Mouse (Mus musculus): ENCODE data around the gene Fam136a. TPM values are rescaled to one million over a fixed set of nuclear protein-coding genes. Genes with fewer than 3 reads are reported as not detected.
A peak's percentile ranks its signal among the peaks of the same experiment; 100 is the strongest.
"Not testable (repeated sequence)": the region's sequence is repeated elsewhere in the genome, so short reads cannot be mapped to it uniquely, and the experiment has no call there.

Fam136a gene
- polyA plus RNA-seq (2016; fragmentation: Nextera tagmentation; extraction: Ambion mirVana), result 208 and 210 TPM in 2 replicates

DNA sequence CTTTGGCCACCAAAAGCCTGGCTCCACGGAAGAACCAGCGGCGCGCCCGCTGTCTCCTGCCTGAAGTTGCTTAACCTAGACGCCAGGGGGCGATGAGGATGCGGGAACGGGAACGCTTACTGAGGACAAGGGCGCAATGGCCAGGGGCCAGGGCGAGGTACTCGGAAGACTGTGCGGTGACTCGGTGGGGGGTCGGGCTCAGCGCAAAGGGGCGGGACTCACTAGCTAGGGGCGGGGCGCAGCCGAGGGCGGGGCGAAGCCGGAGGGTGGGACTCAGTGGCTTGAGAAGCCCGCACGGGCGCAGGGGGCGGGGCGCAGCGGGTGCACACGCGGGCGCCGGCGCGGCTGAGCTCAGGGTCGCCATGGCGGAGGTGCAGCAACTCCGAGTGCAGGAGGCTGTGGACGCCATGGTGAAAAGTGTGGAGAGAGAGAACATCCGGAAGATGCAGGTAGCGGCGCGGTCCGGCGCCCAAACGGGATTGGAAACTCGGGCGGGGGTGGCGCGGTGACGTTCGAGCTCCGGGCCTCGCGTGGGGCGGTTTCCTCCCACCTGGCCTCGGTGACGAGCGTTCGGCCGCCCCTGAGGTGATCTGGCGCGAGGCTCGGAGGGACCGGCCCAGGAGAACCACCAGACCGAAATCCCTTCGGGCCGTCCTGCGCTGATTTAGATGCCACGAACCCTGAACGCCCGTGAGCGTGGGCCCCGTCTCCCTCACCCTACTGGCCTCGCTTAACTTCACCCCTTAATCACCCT is at the start of gene Fam136a:
Gene Fam136a (plus strand): TSS at position 276 of the 754 bp plus-strand sequence.
- Histone ChIP-seq H3K27me3 (ENCODE audit: poor library complexity, severe bottlenecking) (no peaks in the 10 kb centered on the region), H3K4me1 (peaks cover 23% of the 10 kb centered on the region), H3K27ac (peak within 1 kb of the TSS; percentile 94), H3K36me3 (replicated peaks) (peaks cover 33% of the 10 kb centered on the region), H3K4me3 (peak within 1 kb of the TSS; percentile 81), H3K9me3 (no peaks in the 10 kb centered on the region)
- DNase-seq (ENCODE audit: extremely low spot score, low spot score), result peak; percentile 100
- WGBS, result under 1% methylated on average over 75 of the region's 76 CpGs

- H3K4me3 ChIP-seq, result no peak overlapping the region
- no peak overlapping the region for H3K27ac ChIP-seq
- DNase-seq (ENCODE audit: extremely low spot score, low spot score), result no peak
- H3K9me3 ChIP-seq, result no peaks in the 10 kb centered on the region
- no peaks in the 10 kb centered on the region for H3K36me3 ChIP-seq (replicated peaks)
- no peaks in the 10 kb centered on the region for H3K27me3 ChIP-seq (ENCODE audit: poor library complexity, severe bottlenecking)
- no peaks in the 10 kb centered on the region for H3K4me1 ChIP-seq
- 64% methylated on average over 1 of the region's 1 CpGs for WGBS
These were observed 48.4 kb upstream of the Fam136a start for GRCm38 (mm10) chr6:86317066-86317465.

DNA sequence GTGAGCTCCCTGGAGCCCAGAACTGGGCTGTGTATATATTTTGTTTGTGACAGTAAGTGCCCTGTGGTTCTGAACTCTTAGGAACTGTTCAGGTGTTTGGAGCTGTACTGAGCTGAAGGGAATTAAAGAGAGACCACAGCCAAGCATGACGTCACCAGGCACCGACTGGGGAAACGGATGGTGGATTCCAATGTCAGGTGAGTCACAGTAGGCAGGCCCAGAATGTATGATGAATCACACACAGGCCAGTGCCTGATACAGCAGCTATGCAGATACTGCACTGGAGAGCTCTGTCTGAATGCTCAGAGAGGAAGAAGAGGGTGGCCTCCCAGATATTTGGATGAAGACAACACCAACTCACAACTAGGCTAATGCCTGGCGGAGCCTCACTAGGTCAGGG is 46.6 kb upstream of the Fam136a start:
- WGBS, result 86% methylated on average over 4 of the region's 4 CpGs
- no peaks in the 10 kb centered on the region for H3K4me1 ChIP-seq
- H3K27me3 ChIP-seq (ENCODE audit: poor library complexity, severe bottlenecking), result no peaks in the 10 kb centered on the region
- DNase-seq (ENCODE audit: extremely low spot score, low spot score), result no peak
- H3K9me3 ChIP-seq, result no peaks in the 10 kb centered on the region
- no peak overlapping the region for H3K4me3 ChIP-seq
- no peaks in the 10 kb centered on the region for H3K36me3 ChIP-seq (replicated peaks)
- no peak overlapping the region for H3K27ac ChIP-seq

GRCm38 (mm10) chr6:86322031-86322563 is 43.3 kb upstream of the Fam136a start:
- H3K9me3 ChIP-seq, result no peaks in the 10 kb centered on the region
- no peak overlapping the region for H3K4me3 ChIP-seq

DNA sequence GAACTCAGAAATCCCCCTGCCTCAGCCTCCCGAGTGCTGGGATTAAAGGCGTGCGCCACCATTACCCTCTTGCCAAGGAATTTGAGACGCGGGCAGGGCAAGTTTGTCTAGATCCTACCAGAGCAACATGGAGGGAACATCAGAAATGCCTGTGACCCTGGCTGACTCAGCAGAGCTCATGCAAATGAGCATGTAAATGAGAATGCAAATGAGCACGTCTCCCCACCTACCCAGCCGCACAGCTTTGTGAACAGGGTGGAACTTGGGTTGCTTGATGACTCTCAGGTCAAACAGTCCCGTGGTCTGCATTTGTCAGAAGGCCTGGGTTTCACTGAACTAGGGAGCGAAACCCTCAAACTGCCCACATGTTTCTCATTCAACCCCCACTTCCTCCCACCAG is 42.5 kb upstream of the Fam136a start:
- no peak overlapping the region for H3K4me3 ChIP-seq
- no peak for DNase-seq (ENCODE audit: extremely low spot score, low spot score)
- no peaks in the 10 kb centered on the region for H3K4me1 ChIP-seq
- H3K9me3 ChIP-seq, result no peaks in the 10 kb centered on the region
- no peak overlapping the region for H3K27ac ChIP-seq
- WGBS, result 92% methylated on average over 9 of the region's 9 CpGs
- H3K36me3 ChIP-seq (replicated peaks), result no peaks in the 10 kb centered on the region
- no peaks in the 10 kb centered on the region for H3K27me3 ChIP-seq (ENCODE audit: poor library complexity, severe bottlenecking)

More at GRCm38 (mm10) chr6:86322031-86322563, 43.3 kb upstream of the Fam136a start:
- Histone ChIP-seq H3K27me3 (ENCODE audit: poor library complexity, severe bottlenecking) (no peaks in the 10 kb centered on the region), H3K4me1 (no peaks in the 10 kb centered on the region), H3K36me3 (replicated peaks) (no peaks in the 10 kb centered on the region), H3K27ac (no peak overlapping the region)
- WGBS, result 94% methylated on average over 5 of the region's 5 CpGs
- DNase-seq (ENCODE audit: extremely low spot score, low spot score), result no peak

- DNase-seq (ENCODE audit: extremely low spot score, low spot score), result no peak
- 86% methylated on average over 3 of the region's 3 CpGs for WGBS
- no peaks in the 10 kb centered on the region for H3K27me3 ChIP-seq (ENCODE audit: poor library complexity, severe bottlenecking)
- H3K27ac ChIP-seq, result no peak overlapping the region
- peaks cover 5% of the 10 kb centered on the region; the same call in 1 of the 2 replicates for H3K4me1 ChIP-seq
- H3K36me3 ChIP-seq (replicated peaks), result no peaks in the 10 kb centered on the region
- no peaks in the 10 kb centered on the region for H3K9me3 ChIP-seq
- no peak overlapping the region for H3K4me3 ChIP-seq
These were observed 41.0 kb upstream of the Fam136a start for GRCm38 (mm10) chr6:86324400-86324799.

DNA sequence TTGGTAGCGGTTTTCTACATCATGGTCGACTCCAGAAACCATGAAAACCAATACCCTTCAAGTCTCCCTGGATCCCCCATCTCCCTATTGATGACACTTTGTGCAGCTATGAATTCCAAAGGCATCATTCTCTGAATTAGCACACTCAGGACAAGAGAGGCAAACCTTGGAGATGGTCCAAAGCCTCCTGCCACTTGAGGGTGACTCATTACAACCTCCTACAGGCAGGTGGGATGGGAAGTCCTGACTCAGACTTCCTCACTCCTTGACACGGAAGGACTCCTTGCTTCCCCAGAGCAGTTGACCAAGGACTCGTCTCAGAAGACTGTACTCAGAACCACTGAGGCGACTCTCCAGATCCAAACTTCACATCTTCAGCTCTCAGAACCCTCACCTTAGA is 39.8 kb upstream of the Fam136a start:
- H3K9me3 ChIP-seq, result no peaks in the 10 kb centered on the region
- DNase-seq (ENCODE audit: extremely low spot score, low spot score), result no peak
- no peaks in the 10 kb centered on the region for H3K27me3 ChIP-seq (ENCODE audit: poor library complexity, severe bottlenecking)
- H3K4me3 ChIP-seq, result no peak overlapping the region
- no peaks in the 10 kb centered on the region for H3K36me3 ChIP-seq (replicated peaks)
- WGBS, result 92% methylated on average over 5 of the region's 5 CpGs
- peaks cover 5% of the 10 kb centered on the region; the same call in 1 of the 2 replicates for H3K4me1 ChIP-seq
- no peak overlapping the region for H3K27ac ChIP-seq

- DNase-seq (ENCODE audit: extremely low spot score, low spot score), result no peak
- Histone ChIP-seq H3K36me3 (replicated peaks) (no peaks in the 10 kb centered on the region), H3K9me3 (peaks cover 6% of the 10 kb centered on the region; the same call in 1 of the 2 replicates), H3K27ac (no peak overlapping the region), H3K4me1 (peaks cover 5% of the 10 kb centered on the region; the same call in 1 of the 2 replicates), H3K4me3 (no peak overlapping the region), H3K27me3 (ENCODE audit: poor library complexity, severe bottlenecking) (no peaks in the 10 kb centered on the region)
- 94% methylated on average over 18 of the region's 18 CpGs for WGBS
These were observed 38.6 kb upstream of the Fam136a start for GRCm38 (mm10) chr6:86326866-86327265.

- no peak for DNase-seq (ENCODE audit: extremely low spot score, low spot score)
- Histone ChIP-seq H3K4me1 (peaks cover 5% of the 10 kb centered on the region; the same call in 1 of the 2 replicates), H3K9me3 (peaks cover 6% of the 10 kb centered on the region; the same call in 1 of the 2 replicates), H3K27me3 (ENCODE audit: poor library complexity, severe bottlenecking) (no peaks in the 10 kb centered on the region), H3K27ac (0 out of 2 replicates have a peak overlapping the region, but pooled peaks have one; percentile 51), H3K4me3 (no peak overlapping the region), H3K36me3 (replicated peaks) (no peaks in the 10 kb centered on the region)
- WGBS, result 87% methylated on average over 3 of the region's 3 CpGs
These were observed 37.1 kb upstream of the Fam136a start for GRCm38 (mm10) chr6:86328369-86328768.

GRCm38 (mm10) chr6:86329943-86330342 is 35.5 kb upstream of the Fam136a start:
- Histone ChIP-seq H3K27me3 (ENCODE audit: poor library complexity, severe bottlenecking) (no peaks in the 10 kb centered on the region), H3K27ac (no peak overlapping the region), H3K9me3 (peaks cover 6% of the 10 kb centered on the region; the same call in 1 of the 2 replicates), H3K4me1 (peaks cover 5% of the 10 kb centered on the region; the same call in 1 of the 2 replicates), H3K36me3 (replicated peaks) (no peaks in the 10 kb centered on the region), H3K4me3 (no peak overlapping the region)
- WGBS, result 91% methylated on average over 6 of the region's 6 CpGs
- no peak for DNase-seq (ENCODE audit: extremely low spot score, low spot score)

DNA sequence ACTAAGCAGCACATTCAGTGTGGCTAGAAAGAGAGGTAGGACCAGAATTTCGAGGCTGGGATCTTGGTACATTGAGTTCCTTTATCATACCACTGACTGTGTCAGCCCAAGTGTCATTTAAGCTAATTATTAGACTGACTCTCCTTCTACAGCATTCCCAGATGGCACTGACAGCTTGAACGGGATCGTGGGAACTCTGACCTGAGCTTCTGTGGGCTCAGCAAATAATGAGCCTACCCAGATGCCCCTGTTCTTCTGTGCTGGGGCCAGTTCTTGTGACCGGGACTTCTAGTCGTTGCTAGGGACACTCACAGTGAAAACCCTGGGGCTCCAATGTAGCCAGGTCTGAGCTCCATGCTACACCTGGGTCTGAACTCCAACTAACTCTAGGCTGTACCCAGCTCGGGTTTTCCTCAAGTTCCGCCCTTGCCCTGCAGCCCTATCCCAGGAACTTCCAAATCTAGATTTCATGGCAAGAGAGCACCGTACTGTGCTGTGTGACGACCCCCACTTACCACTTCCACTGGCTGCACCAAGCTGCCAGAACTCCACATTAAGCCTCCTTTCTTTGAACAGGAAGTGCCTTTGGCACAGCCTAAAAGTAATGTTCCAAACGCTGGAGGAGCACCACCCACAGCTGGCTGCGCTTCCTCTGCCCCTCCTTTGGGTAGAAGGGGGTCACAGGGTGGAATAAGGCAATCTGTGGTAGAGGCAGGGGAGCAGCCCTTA is 30.2 kb upstream of the Fam136a start:
- no peak for DNase-seq (ENCODE audit: extremely low spot score, low spot score)
- Histone ChIP-seq H3K4me3 (no peak overlapping the region), H3K27me3 (ENCODE audit: poor library complexity, severe bottlenecking) (no peaks in the 10 kb centered on the region), H3K36me3 (replicated peaks) (no peaks in the 10 kb centered on the region), H3K4me1 (no peaks in the 10 kb centered on the region), H3K27ac (no peak overlapping the region), H3K9me3 (peaks cover 11% of the 10 kb centered on the region)
- 79% methylated on average over 11 of the region's 11 CpGs for WGBS

DNA sequence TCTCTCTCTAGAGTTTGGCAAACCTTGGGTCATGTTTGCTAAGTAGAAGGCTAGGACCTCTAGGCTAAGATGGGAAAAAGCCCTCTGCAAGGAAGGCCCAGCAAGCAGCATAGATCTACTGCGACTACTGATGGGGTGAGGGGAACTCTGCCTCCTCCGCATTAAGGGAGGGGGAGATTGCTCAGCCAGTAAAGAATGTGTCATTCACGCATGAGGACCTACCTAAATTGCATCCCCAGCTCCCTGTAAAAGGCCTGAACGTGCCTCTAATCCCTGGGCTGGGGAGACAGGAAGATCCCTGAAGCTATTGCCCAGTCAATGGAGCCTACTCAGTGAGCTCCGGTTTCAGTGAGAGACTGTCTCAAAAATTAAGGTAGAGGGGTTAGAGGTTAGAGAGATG is 29.6 kb upstream of the Fam136a start:
- Histone ChIP-seq H3K27me3 (ENCODE audit: poor library complexity, severe bottlenecking) (no peaks in the 10 kb centered on the region), H3K36me3 (replicated peaks) (no peaks in the 10 kb centered on the region), H3K4me1 (no peaks in the 10 kb centered on the region), H3K4me3 (no peak overlapping the region), H3K27ac (no peak overlapping the region), H3K9me3 (peaks cover 11% of the 10 kb centered on the region)
- no peak for DNase-seq (ENCODE audit: extremely low spot score, low spot score)
- 73% methylated on average over 5 of the region's 5 CpGs for WGBS

DNA sequence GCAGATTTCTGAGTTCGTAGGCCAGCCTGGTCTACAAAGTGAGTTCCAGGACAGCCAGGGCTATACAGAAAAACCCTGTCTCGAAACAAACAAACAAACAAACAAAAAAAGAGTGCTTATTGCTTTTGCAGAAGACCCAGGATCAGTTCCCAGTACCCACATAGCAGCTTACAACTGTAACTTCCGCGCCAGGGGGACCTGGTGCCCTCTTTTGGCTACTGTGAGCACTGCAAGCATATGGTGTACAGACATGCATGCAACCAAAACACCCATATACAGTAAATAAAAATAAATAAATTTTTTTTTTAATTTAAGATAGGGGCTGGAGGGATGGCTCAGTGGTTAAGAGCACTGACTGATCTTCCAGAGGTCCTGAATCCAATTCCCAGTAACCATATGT is 29.1 kb upstream of the Fam136a start:
- H3K9me3 ChIP-seq; H3K27ac ChIP-seq; H3K36me3 ChIP-seq (replicated peaks); H3K4me3 ChIP-seq; H3K4me1 ChIP-seq; H3K27me3 ChIP-seq (ENCODE audit: poor library complexity, severe bottlenecking); DNase-seq (ENCODE audit: extremely low spot score, low spot score): not testable (repeated sequence)
- 87% methylated on average over 4 of the region's 4 CpGs for WGBS
